Mouse (Mus musculus): ENCODE results near the gene Vdac2. TPM values are rescaled to one million over a fixed set of nuclear protein-coding genes. Genes with fewer than 3 reads are reported as not detected.

Gene Vdac2
- polyA plus RNA-seq, 1 experiment: 358 TPM

- Histone ChIP-seq H3K27ac (ENCODE audit: insufficient read depth, low read length) (peak overlapping the region; percentile 19), H3K4me1 (ENCODE audit: control insufficient read depth, insufficient read depth, low read length) (no peaks in the 10 kb centered on the region), H3K27me3 (ENCODE audit: control insufficient read depth, insufficient read depth, low read length, poor library complexity, severe bottlenecking) (no peaks in the 10 kb centered on the region), H3K36me3 (ENCODE audit: control insufficient read depth, insufficient read depth, low read length, poor library complexity, severe bottlenecking) (peaks cover 15% of the 10 kb centered on the region), H3K4me3 (ENCODE audit: low read depth, low read length) (peak overlapping the region; percentile 13), H3K9ac (ENCODE audit: low read depth, poor library complexity, severe bottlenecking) (peak overlapping the region; percentile 13; the same call in 1 of the 2 replicates), H3K9me3 (replicated peaks; ENCODE audit: control insufficient read depth, insufficient read depth, low read length, poor library complexity, severe bottlenecking) (no peaks in the 10 kb centered on the region)
- no peak for TF ChIP-seq EP300 (IDR thresholded peaks at IDR 0.05; ENCODE audit: insufficient read depth, low read depth, low read length)
- no peak for TF ChIP-seq POLR2A (IDR thresholded peaks at IDR 0.05; ENCODE audit: insufficient read depth, low read length)
- no peak for TF ChIP-seq CTCF (IDR thresholded peaks at IDR 0.05; ENCODE audit: low read depth, low read length)
Measured at GRCm38 (mm10) chr14:21850419-21851127, 25.5 kb downstream of the Vdac2 start.

GRCm38 (mm10) chr14:21851996-21852791, 27.2 kb downstream of the Vdac2 start:
- Histone ChIP-seq H3K9ac (ENCODE audit: low read depth, poor library complexity, severe bottlenecking) (peak overlapping the region; percentile 21), H3K4me3 (ENCODE audit: low read depth, low read length) (no peak overlapping the region), H3K27me3 (ENCODE audit: control insufficient read depth, insufficient read depth, low read length, poor library complexity, severe bottlenecking) (no peaks in the 10 kb centered on the region), H3K27ac (ENCODE audit: insufficient read depth, low read length) (no peak overlapping the region), H3K4me1 (ENCODE audit: control insufficient read depth, insufficient read depth, low read length) (no peaks in the 10 kb centered on the region), H3K9me3 (replicated peaks; ENCODE audit: control insufficient read depth, insufficient read depth, low read length, poor library complexity, severe bottlenecking) (no peaks in the 10 kb centered on the region), H3K36me3 (ENCODE audit: control insufficient read depth, insufficient read depth, low read length, poor library complexity, severe bottlenecking) (no peaks in the 10 kb centered on the region)
- TF ChIP-seq CTCF (IDR thresholded peaks at IDR 0.05; ENCODE audit: low read depth, low read length): no peak
- no peak for TF ChIP-seq POLR2A (IDR thresholded peaks at IDR 0.05; ENCODE audit: insufficient read depth, low read length)
- TF ChIP-seq EP300 (IDR thresholded peaks at IDR 0.05; ENCODE audit: insufficient read depth, low read depth, low read length): no peak

- H3K4me3 ChIP-seq (ENCODE audit: low read depth, low read length): peak overlapping the region; percentile 36
- no peaks in the 10 kb centered on the region for H3K36me3 ChIP-seq (ENCODE audit: control insufficient read depth, insufficient read depth, low read length, poor library complexity, severe bottlenecking)
- TF ChIP-seq EP300 (IDR thresholded peaks at IDR 0.05; ENCODE audit: insufficient read depth, low read depth, low read length): no peak
- TF ChIP-seq POLR2A (IDR thresholded peaks at IDR 0.05; ENCODE audit: insufficient read depth, low read length): no peak
- TF ChIP-seq CTCF (IDR thresholded peaks at IDR 0.05; ENCODE audit: low read depth, low read length): no peak
- peak overlapping the region; percentile 21 for H3K9ac ChIP-seq (ENCODE audit: low read depth, poor library complexity, severe bottlenecking)
- H3K27ac ChIP-seq (ENCODE audit: insufficient read depth, low read length): no peak overlapping the region
- H3K9me3 ChIP-seq (replicated peaks; ENCODE audit: control insufficient read depth, insufficient read depth, low read length, poor library complexity, severe bottlenecking): no peaks in the 10 kb centered on the region
- no peaks in the 10 kb centered on the region for H3K4me1 ChIP-seq (ENCODE audit: control insufficient read depth, insufficient read depth, low read length)
- H3K27me3 ChIP-seq (ENCODE audit: control insufficient read depth, insufficient read depth, low read length, poor library complexity, severe bottlenecking): no peaks in the 10 kb centered on the region
Measured at GRCm38 (mm10) chr14:21853456-21854109, 28.5 kb downstream of the Vdac2 start.

- H3K36me3 ChIP-seq (ENCODE audit: control insufficient read depth, insufficient read depth, low read length, poor library complexity, severe bottlenecking): no peaks in the 10 kb centered on the region
- H3K9ac ChIP-seq (ENCODE audit: low read depth, poor library complexity, severe bottlenecking): no peak overlapping the region
- H3K9me3 ChIP-seq (replicated peaks; ENCODE audit: control insufficient read depth, insufficient read depth, low read length, poor library complexity, severe bottlenecking): no peaks in the 10 kb centered on the region
- TF ChIP-seq POLR2A (IDR thresholded peaks at IDR 0.05; ENCODE audit: insufficient read depth, low read length) (no peak), CTCF (IDR thresholded peaks at IDR 0.05; ENCODE audit: low read depth, low read length) (no peak), EP300 (IDR thresholded peaks at IDR 0.05; ENCODE audit: insufficient read depth, low read depth, low read length) (no peak)
- H3K27ac ChIP-seq (ENCODE audit: insufficient read depth, low read length): no peak overlapping the region
- no peaks in the 10 kb centered on the region for H3K4me1 ChIP-seq (ENCODE audit: control insufficient read depth, insufficient read depth, low read length)
- no peaks in the 10 kb centered on the region for H3K27me3 ChIP-seq (ENCODE audit: control insufficient read depth, insufficient read depth, low read length, poor library complexity, severe bottlenecking)
- H3K4me3 ChIP-seq (ENCODE audit: low read depth, low read length): no peak overlapping the region
Measured at GRCm38 (mm10) chr14:21854271-21854670, 29.2 kb downstream of the Vdac2 start.

GRCm38 (mm10) chr14:21855961-21856360, 30.9 kb downstream of the Vdac2 start:
- Histone ChIP-seq H3K27me3 (ENCODE audit: control insufficient read depth, insufficient read depth, low read length, poor library complexity, severe bottlenecking) (no peaks in the 10 kb centered on the region), H3K9ac (ENCODE audit: low read depth, poor library complexity, severe bottlenecking) (no peak overlapping the region), H3K27ac (ENCODE audit: insufficient read depth, low read length) (no peak overlapping the region), H3K36me3 (ENCODE audit: control insufficient read depth, insufficient read depth, low read length, poor library complexity, severe bottlenecking) (no peaks in the 10 kb centered on the region), H3K9me3 (replicated peaks; ENCODE audit: control insufficient read depth, insufficient read depth, low read length, poor library complexity, severe bottlenecking) (no peaks in the 10 kb centered on the region), H3K4me3 (ENCODE audit: low read depth, low read length) (no peak overlapping the region), H3K4me1 (ENCODE audit: control insufficient read depth, insufficient read depth, low read length) (no peaks in the 10 kb centered on the region)
- TF ChIP-seq EP300 (IDR thresholded peaks at IDR 0.05; ENCODE audit: insufficient read depth, low read depth, low read length): no peak
- TF ChIP-seq CTCF (IDR thresholded peaks at IDR 0.05; ENCODE audit: low read depth, low read length): no peak
- no peak for TF ChIP-seq POLR2A (IDR thresholded peaks at IDR 0.05; ENCODE audit: insufficient read depth, low read length)

All from ES-Bruce4 (cell line).